Mouse (Mus musculus) ovary, adult 2 months (tissue): ENCODE results near the gene Frem1. TPM values are rescaled to one million over a fixed set of nuclear protein-coding genes. Genes with fewer than 3 reads are reported as not detected.

ENCODE experiments used
- polyA plus RNA-seq: library from polyadenylated mRNA; depleted of rRNA; stranded (reverse); fragments of >200 nt; gene quantifications from 2 replicates; pipeline ENCODE4 v1.2.3, GENCODE M21; 2012; rRNA removed

Frem1 gene
- polyA plus RNA-seq: 10.1 and 11.3 TPM in 2 replicates

DNA sequence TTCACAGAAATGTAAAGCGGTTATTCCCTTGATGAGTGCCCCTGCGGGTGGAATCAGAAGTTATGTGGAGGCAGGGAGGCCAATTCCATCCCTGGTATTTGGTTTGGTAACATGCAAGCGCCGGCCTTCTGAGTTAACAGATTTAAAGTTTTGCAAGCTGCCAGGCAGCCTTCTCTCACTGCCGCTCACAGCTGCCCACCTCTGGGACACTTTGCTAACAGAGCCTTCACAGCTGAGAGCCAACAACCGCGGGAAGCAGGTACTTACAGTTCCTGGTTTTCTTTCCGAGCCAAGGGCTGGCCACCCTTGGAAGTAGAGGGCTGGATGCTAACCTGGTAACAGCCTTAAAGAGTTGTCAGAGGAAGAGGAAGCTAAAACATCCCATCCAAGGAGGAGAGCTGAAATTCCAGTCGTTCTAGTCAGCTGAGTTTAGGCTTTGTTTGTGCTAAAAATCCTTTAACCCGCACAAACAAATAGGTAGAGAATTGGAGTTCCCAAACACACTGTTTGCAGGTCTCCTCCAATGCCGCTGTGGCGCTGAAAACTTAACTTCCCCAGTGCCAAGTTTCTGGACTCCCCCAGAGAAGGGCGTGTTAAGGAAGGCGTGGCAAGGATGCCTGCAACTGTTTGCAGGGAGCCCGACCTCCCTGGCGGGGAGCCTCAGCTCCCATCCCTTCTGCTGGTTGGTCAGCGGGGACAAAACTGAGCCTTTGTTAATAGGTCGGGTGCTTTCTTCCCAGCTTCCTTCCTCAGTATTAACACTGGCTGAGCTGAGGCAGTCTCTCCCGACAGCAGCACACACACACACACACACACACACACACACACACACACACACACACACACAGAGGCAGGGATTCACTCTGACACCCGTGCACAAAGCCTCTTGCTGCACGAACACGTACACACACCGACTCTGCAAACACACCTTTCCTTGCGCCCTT, at the start of gene Frem1:
Gene Frem1, minus strand, starts transcription at position 706 of the 944 bp plus-strand sequence.

DNA sequence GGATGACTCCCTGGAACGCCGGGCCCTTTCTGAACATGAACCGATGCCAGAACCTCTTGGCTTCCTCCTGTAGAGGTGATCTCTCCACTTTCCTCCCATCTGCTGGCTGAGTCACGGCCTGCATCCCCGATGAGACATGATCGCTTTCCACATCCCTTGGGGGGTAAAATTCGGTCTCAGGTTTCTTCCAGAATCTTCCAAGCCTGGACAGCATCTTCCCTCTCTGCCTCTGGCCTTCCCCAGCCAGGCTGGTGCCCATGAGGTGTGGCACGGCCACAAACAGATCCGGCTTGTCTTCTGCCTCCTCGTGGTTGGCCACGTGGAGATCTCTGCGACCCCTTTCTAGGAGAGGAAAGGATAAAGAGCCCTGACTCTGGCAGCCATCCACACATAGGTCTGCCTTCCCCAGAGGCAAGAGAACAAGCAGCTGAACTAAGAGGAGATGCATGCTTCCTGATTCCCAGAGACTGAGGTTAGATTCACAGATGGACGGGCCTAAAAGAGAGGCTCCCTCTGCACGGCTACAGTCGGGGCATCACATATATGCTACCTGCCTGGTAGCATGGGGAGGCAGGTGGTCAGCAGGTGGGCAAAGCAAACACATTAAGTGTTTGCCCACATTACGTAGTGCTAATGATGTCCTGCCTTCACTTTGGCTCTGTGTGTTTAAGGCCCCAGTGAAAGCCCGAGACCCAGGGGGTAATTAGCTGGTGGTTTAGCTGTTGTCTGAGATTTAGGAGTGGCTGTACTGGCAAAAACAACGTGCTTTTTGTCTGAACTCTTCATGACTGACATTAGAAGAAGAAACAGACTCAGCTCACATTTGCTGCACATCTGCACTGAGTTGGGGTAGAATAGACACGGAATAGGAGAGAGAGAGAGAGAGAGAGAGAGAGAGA, 167.3 kb downstream of the Frem1 start, which contains the start of gene Cer1:
Gene Cer1, minus strand, starts transcription at position 513 of the 899 bp plus-strand sequence.

DNA sequence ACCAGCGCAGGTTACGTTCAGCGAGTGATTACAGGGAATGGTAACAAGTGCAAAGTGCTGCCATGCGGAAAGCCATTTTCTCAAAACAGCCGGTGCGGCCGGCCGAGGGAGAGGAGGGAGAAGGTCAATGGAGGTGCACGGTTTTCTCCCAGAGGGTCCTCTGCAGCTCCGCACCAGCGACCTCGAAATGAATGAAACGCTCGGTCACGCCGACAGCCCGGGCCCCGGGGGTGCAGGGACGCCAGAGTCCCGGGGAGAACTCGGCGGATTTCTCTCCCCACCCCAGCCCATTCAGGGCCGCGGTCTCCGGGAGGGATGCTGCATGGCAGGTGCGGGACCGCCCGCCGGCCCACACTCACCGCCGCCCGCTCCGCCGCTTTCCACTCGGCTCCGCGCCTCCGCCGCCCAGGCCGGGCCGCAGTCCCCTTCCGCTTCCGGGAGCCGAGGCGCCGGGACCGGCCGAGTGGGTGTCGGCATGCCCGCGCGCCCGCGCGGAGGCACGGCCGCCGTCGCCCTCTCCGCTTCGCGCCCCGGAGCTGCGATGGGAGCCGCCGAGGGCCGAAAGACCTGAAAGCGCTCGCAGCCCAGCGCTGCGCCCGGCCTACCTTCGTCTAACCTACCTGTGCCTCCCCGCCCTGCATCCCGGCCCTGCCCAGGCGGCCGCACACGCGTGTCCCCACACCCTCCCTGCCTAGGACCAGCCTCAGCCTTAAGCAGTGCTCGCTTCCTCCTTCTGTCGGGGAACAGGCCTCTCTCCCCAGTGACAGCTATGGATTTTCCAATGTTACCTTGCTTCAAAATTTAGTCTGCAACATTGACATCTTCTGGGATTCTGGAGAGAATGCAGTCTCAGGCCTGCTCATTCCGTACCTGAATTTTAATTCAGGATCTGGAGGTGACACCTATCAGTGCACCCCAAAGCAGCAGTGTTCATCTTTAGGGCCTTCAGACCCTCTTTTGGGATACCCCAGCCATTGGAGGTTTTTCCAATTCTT, 192.7 kb downstream of the Frem1 start, which contains the start of gene Zdhhc21:
Gene Zdhhc21, minus strand, starts transcription at position 828 of the 995 bp plus-strand sequence.

Other genes starting within 250 kb of the Frem1 start
- gene Zdhhc21, start 192.4 kb downstream of the Frem1 start, polyA plus RNA-seq: 2.7 and 3.9 TPM in 2 replicates
- not detected in 2 replicates for gene Cer1, start 167.2 kb downstream of the Frem1 start, polyA plus RNA-seq